Mouse (Mus musculus): ENCODE data around the gene Gp1ba. TPM values are rescaled to one million over a fixed set of nuclear protein-coding genes. Genes with fewer than 3 reads are reported as not detected.

The Gp1ba gene
- total and polyA plus RNA-seq, 3 experiments = 1.6 to 5.0 TPM; not detected in 1

- TF ChIP-seq MYB (IDR thresholded peaks at IDR 0.05; ENCODE audit: low read depth, low read length) (no peak), TCF12 (IDR thresholded peaks at IDR 0.05; ENCODE audit: low read depth, low read length) (no peak), HCFC1 (IDR thresholded peaks at IDR 0.05; ENCODE audit: low read depth, low read length) (no peak), ZMIZ1 (IDR thresholded peaks at IDR 0.05; ENCODE audit: low read depth, low read length) (no peak), E2F4 (IDR thresholded peaks at IDR 0.05; ENCODE audit: borderline replicate concordance, low read depth, low read length) (no peak), TAL1 (IDR thresholded peaks at IDR 0.05; ENCODE audit: low read length) (no peak), MAZ (IDR thresholded peaks at IDR 0.05; ENCODE audit: low read depth, low read length) (no peak), GATA1 (IDR thresholded peaks at IDR 0.05; ENCODE audit: low read depth, low read length) (no peak), NELFE (IDR thresholded peaks at IDR 0.05; ENCODE audit: low read depth, low read length) (no peak), BHLHE40 (IDR thresholded peaks at IDR 0.05; ENCODE audit: borderline replicate concordance, low read depth, low read length) (no peak), RAD21 (IDR thresholded peaks at IDR 0.05; ENCODE audit: low read depth, low read length) (no peak), MEF2A (IDR thresholded peaks at IDR 0.05; ENCODE audit: extremely low read depth, insufficient replicate concordance, low read depth, low read length, poor library complexity, severe bottlenecking) (no peak), GABPA (IDR thresholded peaks at IDR 0.05; ENCODE audit: low read depth, low read length) (no peak), KAT2A (conservative IDR thresholded peaks at IDR 0.05; ENCODE audit: low read depth, low read length) (no peak), TBP (IDR thresholded peaks at IDR 0.05; ENCODE audit: low read depth, low read length) (no peak), MAX (IDR thresholded peaks at IDR 0.05; ENCODE audit: low read length) (no peak)
- no peaks in the 10 kb centered on the region for H3K9me3 ChIP-seq (replicated peaks; ENCODE audit: insufficient read depth, low read length)
- peaks cover 0 to 10% of the 10 kb centered on the region in 2 experiments; a peak in 2 of 4 replicates for H3K36me3 ChIP-seq (ENCODE audit: control insufficient read depth in 1 of 2, insufficient read depth in 2 of 2, low read length in 2 of 2)
- peaks cover 4% of the 10 kb centered on the region; the same call in 1 of the 2 replicates for H3K79me2 ChIP-seq (ENCODE audit: control insufficient read depth, insufficient read depth, low read length, poor library complexity)
- H3K27ac ChIP-seq (ENCODE audit: control insufficient read depth, low read depth, low read length) = no peak overlapping the region
- no peak overlapping the region for H3K4me3 ChIP-seq (ENCODE audit: control insufficient read depth in 1 of 2, insufficient read depth in 1 of 2, low read depth in 2 of 2, low read length in 2 of 2)
- peaks cover 0 to 12% of the 10 kb centered on the region in 2 experiments; a peak in 3 of 4 replicates for H3K4me1 ChIP-seq (ENCODE audit: control insufficient read depth in 1 of 2, insufficient read depth in 2 of 2, low read length in 2 of 2)
- H3K27me3 ChIP-seq (ENCODE audit: control insufficient read depth in 1 of 2, insufficient read depth in 2 of 2, low read length in 2 of 2) = no peaks in the 10 kb centered on the region
- no peak overlapping the region for H3K9ac ChIP-seq (ENCODE audit: control insufficient read depth, low read depth, low read length, poor library complexity, severe bottlenecking)
- DNase-seq (ENCODE audit: low read depth, low spot score) = no peak
Observed at GRCm38 (mm10) chr11:70683640-70684039, 44.7 kb downstream of the Gp1ba start.

GRCm38 (mm10) chr11:70686901-70687566, 48.1 kb downstream of the Gp1ba start:
- peak; percentile 78 for DNase-seq (ENCODE audit: low read depth, low spot score)
- Histone ChIP-seq H3K36me3 (ENCODE audit: control insufficient read depth in 1 of 2, insufficient read depth in 2 of 2, low read length in 2 of 2) (peaks cover 0 to 5% of the 10 kb centered on the region in 2 experiments; a peak in 2 of 4 replicates), H3K79me2 (ENCODE audit: control insufficient read depth, insufficient read depth, low read length, poor library complexity) (peaks cover 4% of the 10 kb centered on the region; the same call in 1 of the 2 replicates), H3K4me1 (ENCODE audit: control insufficient read depth in 1 of 2, insufficient read depth in 2 of 2, low read length in 2 of 2) (peaks cover 0 to 9% of the 10 kb centered on the region in 2 experiments; a peak in 2 of 4 replicates), H3K27ac (ENCODE audit: control insufficient read depth, low read depth, low read length) (peak overlapping the region; percentile 48), H3K4me3 (ENCODE audit: control insufficient read depth in 1 of 2, insufficient read depth in 1 of 2, low read depth in 2 of 2, low read length in 2 of 2) (peak overlapping the region; percentile 63 to 79), H3K9ac (ENCODE audit: control insufficient read depth, low read depth, low read length, poor library complexity, severe bottlenecking) (peak overlapping the region; percentile 86), H3K9me3 (replicated peaks; ENCODE audit: insufficient read depth, low read length) (no peaks in the 10 kb centered on the region), H3K27me3 (ENCODE audit: control insufficient read depth in 1 of 2, insufficient read depth in 2 of 2, low read length in 2 of 2) (no peaks in the 10 kb centered on the region)
- no peak for TF ChIP-seq MYB (IDR thresholded peaks at IDR 0.05; ENCODE audit: low read depth, low read length)
- no peak for TF ChIP-seq HCFC1 (IDR thresholded peaks at IDR 0.05; ENCODE audit: low read depth, low read length)
- no peak for TF ChIP-seq ZNF384 (IDR thresholded peaks at IDR 0.05; ENCODE audit: low read depth, low read length)
- TF ChIP-seq E2F4 (IDR thresholded peaks at IDR 0.05; ENCODE audit: borderline replicate concordance, low read depth, low read length) = no peak
- TF ChIP-seq GATA1 (IDR thresholded peaks at IDR 0.05; ENCODE audit: low read depth, low read length) = no peak
- TF ChIP-seq JUND (IDR thresholded peaks at IDR 0.05; ENCODE audit: low read depth, low read length) = no peak
- 0 out of 2 replicates have a peak, but pooled peaks have one; percentile 25 for TF ChIP-seq ETS1 (IDR thresholded peaks at IDR 0.05; ENCODE audit: low read depth, low read length)
- TF ChIP-seq TBP (IDR thresholded peaks at IDR 0.05; ENCODE audit: low read depth, low read length) = no peak
- TF ChIP-seq CTCF (IDR thresholded peaks at IDR 0.05 in 2 of 3, conservative IDR thresholded peaks at IDR 0.05 in 1 of 3; ENCODE audit: control insufficient read depth in 1 of 3, insufficient read depth in 1 of 3, low read depth in 2 of 3, low read length in 3 of 3, poor library complexity in 1 of 3, severe bottlenecking in 1 of 3) = no peak
- TF ChIP-seq USF1 (IDR thresholded peaks at IDR 0.05; ENCODE audit: low read depth, low read length) = no peak
- no peak for TF ChIP-seq MEF2A (IDR thresholded peaks at IDR 0.05; ENCODE audit: extremely low read depth, insufficient replicate concordance, low read depth, low read length, poor library complexity, severe bottlenecking)
- TF ChIP-seq CHD1 (IDR thresholded peaks at IDR 0.05; ENCODE audit: low read depth, low read length) = no peak
- 0 out of 2 replicates have a peak, but pooled peaks have one; percentile 6 for TF ChIP-seq TCF12 (IDR thresholded peaks at IDR 0.05; ENCODE audit: low read depth, low read length)
- no peak for TF ChIP-seq NRF1 (IDR thresholded peaks at IDR 0.05; ENCODE audit: insufficient read depth, low read depth, low read length, poor library complexity, severe bottlenecking)
- no peak for TF ChIP-seq BHLHE40 (IDR thresholded peaks at IDR 0.05; ENCODE audit: borderline replicate concordance, low read depth, low read length)
- peak; percentile 75; the same call in 1 of the 2 replicates for TF ChIP-seq MYC (IDR thresholded peaks at IDR 0.05; ENCODE audit: low read depth, low read length)
- TF ChIP-seq POLR2AphosphoS5 (IDR thresholded peaks at IDR 0.05; ENCODE audit: borderline replicate concordance, low read depth, low read length) = no peak
- no peak for TF ChIP-seq POLR2A (IDR thresholded peaks at IDR 0.05; ENCODE audit: control insufficient read depth in 1 of 2, insufficient read depth in 1 of 2, low read depth in 1 of 2, low read length in 2 of 2, poor library complexity in 1 of 2)
- no peak for TF ChIP-seq RCOR1 (IDR thresholded peaks at IDR 0.05; ENCODE audit: low read depth, low read length)
- no peak for TF ChIP-seq SMC3 (IDR thresholded peaks at IDR 0.05; ENCODE audit: low read depth, low read length)
- no peak for TF ChIP-seq ZC3H11A (IDR thresholded peaks at IDR 0.05; ENCODE audit: low read depth, low read length)
